15 mouse cellular contexts compared by ENCODE assay signal in the genomic region with DNA sequence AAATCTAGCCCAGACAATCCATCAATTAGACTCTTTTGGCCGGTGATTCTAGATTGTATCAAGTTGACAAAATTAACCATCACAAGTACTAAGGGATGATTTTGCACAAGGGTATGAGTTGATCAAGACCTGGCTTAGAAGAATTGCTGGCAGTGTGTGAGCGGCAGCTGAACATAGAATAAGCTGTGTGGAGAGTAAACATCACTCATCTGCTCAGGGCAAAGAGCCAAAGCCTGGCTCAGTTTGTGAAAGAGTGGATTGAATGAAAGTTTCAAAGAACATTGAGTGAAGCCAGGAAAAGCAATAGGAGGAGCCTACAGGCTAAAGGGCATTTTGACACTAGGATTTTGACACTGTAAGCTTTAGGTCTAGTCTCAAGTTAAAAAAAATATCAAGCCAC.
DNase-seq lines count a peak whose midpoint lies in the region; ATAC-seq and TF ChIP-seq lines count a peak whose summit lies in the region.
"Had no signal": no experiment of that assay in that cellular context is flagged by ENCODE, and none has a peak within 500 bp of the region (broad histone marks: within the 10 kb centered on the region; RNA-seq: fewer than 3 reads in every experiment).

No protein-coding gene starts in this region.

- TF ChIP-seq CTCF in lung, postnatal 0 days (IDR thresholded peaks at IDR 0.05) = no peak

- H3K4me2 ChIP-seq in forebrain, embryonic 14.5 days (ENCODE audit: low read length) = no peak overlapping the region
- H3K4me2 ChIP-seq in forebrain, embryonic 13.5 days = no peak overlapping the region
- no peak overlapping the region for H3K4me2 ChIP-seq in lung, postnatal 0 days (replicated peaks; ENCODE audit: low read depth, low read length)
- no peak overlapping the region for H3K4me2 ChIP-seq in hindbrain, embryonic 11.5 days (replicated peaks; ENCODE audit: low read depth, low read length)
- H3K4me2 ChIP-seq: heart, embryonic 15.5 days; liver, embryonic 13.5 days; neural tube, embryonic 13.5 days had no signal

- no peaks in the 10 kb centered on the region for H3K27me3 ChIP-seq in forebrain, embryonic 14.5 days (replicated peaks; ENCODE audit: control insufficient read depth, insufficient read depth, low read length)
- no peaks in the 10 kb centered on the region for H3K27me3 ChIP-seq in forebrain, embryonic 13.5 days
- H3K27me3 ChIP-seq in lung, postnatal 0 days (replicated peaks; ENCODE audit: insufficient read depth, low read length) = no peaks in the 10 kb centered on the region
- H3K27me3 ChIP-seq in hindbrain, embryonic 11.5 days (ENCODE audit: control insufficient read depth, insufficient read depth, low read length) = no peaks in the 10 kb centered on the region
- H3K27me3 ChIP-seq: heart, embryonic 15.5 days; liver, embryonic 13.5 days; neural tube, embryonic 13.5 days had no signal

- H3K4me1 ChIP-seq in forebrain, embryonic 14.5 days (ENCODE audit: control insufficient read depth, insufficient read depth, low read length) = no peaks in the 10 kb centered on the region
- H3K4me1 ChIP-seq in forebrain, embryonic 13.5 days = no peaks in the 10 kb centered on the region
- H3K4me1 ChIP-seq in lung, postnatal 0 days (ENCODE audit: insufficient read depth, low read depth, low read length) = no peaks in the 10 kb centered on the region
- no peaks in the 10 kb centered on the region for H3K4me1 ChIP-seq in hindbrain, embryonic 11.5 days (replicated peaks; ENCODE audit: control insufficient read depth, insufficient read depth, low read length)
- H3K4me1 ChIP-seq: heart, embryonic 15.5 days; liver, embryonic 13.5 days; midbrain, embryonic 10.5 days; neural tube, embryonic 13.5 days had no signal

- H3K9me3 ChIP-seq in forebrain, embryonic 14.5 days (replicated peaks; ENCODE audit: control insufficient read depth, low read length) = no peaks in the 10 kb centered on the region
- no peaks in the 10 kb centered on the region for H3K9me3 ChIP-seq in forebrain, embryonic 13.5 days (replicated peaks)
- H3K9me3 ChIP-seq in lung, postnatal 0 days (ENCODE audit: low read length) = no peaks in the 10 kb centered on the region
- no peaks in the 10 kb centered on the region for H3K9me3 ChIP-seq in hindbrain, embryonic 11.5 days (ENCODE audit: control insufficient read depth, low read length)
- H3K9me3 ChIP-seq: heart, embryonic 15.5 days; liver, embryonic 13.5 days; midbrain, embryonic 10.5 days; neural tube, embryonic 13.5 days had no signal

- no peak overlapping the region for H3K27ac ChIP-seq in forebrain, embryonic 14.5 days (ENCODE audit: low read depth, low read length)
- no peak overlapping the region for H3K27ac ChIP-seq in forebrain, embryonic 13.5 days
- no peak overlapping the region for H3K27ac ChIP-seq in lung, postnatal 0 days (ENCODE audit: low read length)
- H3K27ac ChIP-seq in hindbrain, embryonic 11.5 days (ENCODE audit: low read depth, low read length) = no peak overlapping the region
- H3K27ac ChIP-seq: heart, embryonic 15.5 days; liver, embryonic 13.5 days; midbrain, embryonic 10.5 days; neural tube, embryonic 13.5 days had no signal

- H3K4me3 ChIP-seq in forebrain, embryonic 14.5 days (ENCODE audit: low read depth, low read length) = no peak overlapping the region
- no peak overlapping the region for H3K4me3 ChIP-seq in forebrain, embryonic 13.5 days
- no peak overlapping the region for H3K4me3 ChIP-seq in lung, postnatal 0 days (ENCODE audit: low read depth, low read length)
- no peak overlapping the region for H3K4me3 ChIP-seq in hindbrain, embryonic 11.5 days (ENCODE audit: low read depth, low read length)
- H3K4me3 ChIP-seq: heart, embryonic 15.5 days; liver, embryonic 13.5 days; midbrain, embryonic 10.5 days; neural tube, embryonic 13.5 days had no signal

- H3K9ac ChIP-seq in forebrain, embryonic 14.5 days (ENCODE audit: low read length) = no peak overlapping the region
- no peak overlapping the region for H3K9ac ChIP-seq in forebrain, embryonic 13.5 days
- H3K9ac ChIP-seq in lung, postnatal 0 days (replicated peaks; ENCODE audit: low read depth) = no peak overlapping the region
- no peak overlapping the region for H3K9ac ChIP-seq in hindbrain, embryonic 11.5 days (ENCODE audit: low read depth, low read length)
- H3K9ac ChIP-seq: heart, embryonic 15.5 days; liver, embryonic 13.5 days; neural tube, embryonic 13.5 days had no signal

- peak; percentile 71 for DNase-seq in forebrain, embryonic 14.5 days (ENCODE audit: low spot score)
- DNase-seq in lung, postnatal 0 days (ENCODE audit: low spot score) = peak; percentile 17
- DNase-seq in lung, postnatal 25 days (ENCODE audit: low spot score) = no peak
- DNase-seq in layer of hippocampus, adult 11-12 months (ENCODE audit: low spot score) = peak; percentile 48
- peak; percentile 56 to 67 for DNase-seq in right cerebral cortex, postnatal 10 days (ENCODE audit: low spot score in 2 of 2)
- DNase-seq in gastrocnemius, postnatal 25 days = no peak
- no peak for DNase-seq in hindbrain, embryonic 11.5 days (ENCODE audit: low spot score)
- DNase-seq: B cell, adult 2 months; kidney, postnatal 25 days; liver, embryonic 13.5 days; thymus, adult 2 months had no signal

- ATAC-seq in forebrain, embryonic 14.5 days = peak; percentile 34; the same call in 1 of the 2 replicates
- no peak for ATAC-seq in forebrain, embryonic 13.5 days
- no peak for ATAC-seq in lung, postnatal 0 days
- no peak for ATAC-seq in hindbrain, embryonic 11.5 days (ENCODE audit: low FRiP score)

- H3K36me3 ChIP-seq in forebrain, embryonic 14.5 days (ENCODE audit: control insufficient read depth, insufficient read depth, low read length) = no peaks in the 10 kb centered on the region
- H3K36me3 ChIP-seq in forebrain, embryonic 13.5 days (ENCODE audit: poor library complexity, severe bottlenecking) = no peaks in the 10 kb centered on the region
- no peaks in the 10 kb centered on the region for H3K36me3 ChIP-seq in lung, postnatal 0 days (ENCODE audit: insufficient read depth, low read length)
- H3K36me3 ChIP-seq in hindbrain, embryonic 11.5 days (ENCODE audit: control insufficient read depth, insufficient read depth, low read length) = no peaks in the 10 kb centered on the region
- H3K36me3 ChIP-seq: heart, embryonic 15.5 days; liver, embryonic 13.5 days; midbrain, embryonic 10.5 days; neural tube, embryonic 13.5 days had no signal

- no peak for TF ChIP-seq EP300 in lung, postnatal 0 days (IDR thresholded peaks at IDR 0.05)

- 60% methylated on average over 2 of the region's 2 CpGs for WGBS in forebrain, embryonic 14.5 days
- WGBS in forebrain, embryonic 13.5 days = 71% methylated on average over 2 of the region's 2 CpGs
- WGBS in lung, postnatal 0 days = 36% methylated on average over 2 of the region's 2 CpGs
- 91% methylated on average over 2 of the region's 2 CpGs for WGBS in hindbrain, embryonic 11.5 days

Comparison
In these comparisons a context has a peak if more than half of its experiments do, and no peak if none do; other contexts are left out.
1. DNase-seq: peak in forebrain, embryonic 14.5 days (single experiment), lung, postnatal 0 days (single experiment), layer of hippocampus, adult 11-12 months (single experiment) and right cerebral cortex, postnatal 10 days (2 of 2); none in lung, postnatal 25 days (single experiment), gastrocnemius, postnatal 25 days (single experiment) and hindbrain, embryonic 11.5 days (single experiment).